Mouse (Mus musculus): ENCODE results near the gene Plcd1. TPM values are rescaled to one million over a fixed set of nuclear protein-coding genes. Genes with fewer than 3 reads are reported as not detected.

The Plcd1 gene
- polyA plus RNA-seq, 1 experiment from 2014 or later: 16.6 TPM

GRCm38 (mm10) chr9:119109685-119110353 is 16.5 kb upstream of the Plcd1 start:
- no peak overlapping the region for H3K4me2 ChIP-seq
- no peaks in the 10 kb centered on the region for H3K36me3 ChIP-seq
- no peaks in the 10 kb centered on the region; the same call in 1 of the 2 replicates for H3K4me1 ChIP-seq (replicated peaks)
- H3K27ac ChIP-seq: no peak overlapping the region
- H3K4me3 ChIP-seq: no peak overlapping the region
- H3K9me3 ChIP-seq (replicated peaks): no peaks in the 10 kb centered on the region
- 65% methylated on average over 12 of the region's 12 CpGs for WGBS
- ATAC-seq (replicated peaks; ENCODE audit: insufficient number of reproducible peaks, insufficient read depth, low FRiP score, low read depth): no peak
- H3K27me3 ChIP-seq: no peaks in the 10 kb centered on the region
- no peak overlapping the region for H3K9ac ChIP-seq

DNA sequence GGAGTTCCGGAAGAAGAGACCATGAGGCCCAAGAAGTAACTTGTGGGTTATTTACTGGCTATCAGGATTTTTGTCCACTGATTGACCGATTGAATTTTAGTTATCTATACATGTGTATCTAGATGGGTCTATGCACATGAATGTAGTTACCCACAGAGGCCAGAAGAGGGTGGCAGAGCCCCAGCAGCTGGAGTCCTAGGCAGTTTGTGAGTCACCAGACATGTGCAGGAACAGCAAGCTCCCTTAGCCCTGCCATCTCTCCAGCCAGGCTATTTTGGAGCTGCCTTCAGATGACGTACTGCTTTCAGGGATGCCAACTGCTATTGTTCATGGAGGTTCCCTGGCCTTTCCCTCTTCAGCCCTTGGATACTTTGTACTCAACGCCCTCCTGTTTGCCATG is 14.3 kb upstream of the Plcd1 start:
- 79% methylated on average over 4 of the region's 4 CpGs for WGBS
- no peak overlapping the region for H3K4me2 ChIP-seq
- H3K27ac ChIP-seq: no peak overlapping the region
- no peaks in the 10 kb centered on the region for H3K36me3 ChIP-seq
- H3K4me1 ChIP-seq (replicated peaks): peaks cover 3% of the 10 kb centered on the region
- no peak overlapping the region for H3K4me3 ChIP-seq
- H3K27me3 ChIP-seq: peaks cover 8% of the 10 kb centered on the region; the same call in 1 of the 2 replicates
- peak; percentile 51; the same call in 1 of the 2 replicates for ATAC-seq (replicated peaks; ENCODE audit: insufficient number of reproducible peaks, insufficient read depth, low FRiP score, low read depth)
- H3K9ac ChIP-seq: no peak overlapping the region
- H3K9me3 ChIP-seq (replicated peaks): no peaks in the 10 kb centered on the region

GRCm38 (mm10) chr9:119102783-119103113 is 9.4 kb upstream of the Plcd1 start:
- Histone ChIP-seq H3K4me2 (peak overlapping the region; percentile 88), H3K4me3 (peak overlapping the region; percentile 58), H3K27me3 (peaks cover 11% of the 10 kb centered on the region), H3K4me1 (replicated peaks) (peaks cover 5% of the 10 kb centered on the region), H3K27ac (no peak overlapping the region), H3K36me3 (no peaks in the 10 kb centered on the region), H3K9ac (peak overlapping the region; percentile 39), H3K9me3 (replicated peaks) (no peaks in the 10 kb centered on the region)
- 3% methylated on average over 19 of the region's 19 CpGs for WGBS
- ATAC-seq (replicated peaks; ENCODE audit: insufficient number of reproducible peaks, insufficient read depth, low FRiP score, low read depth): no peak

DNA sequence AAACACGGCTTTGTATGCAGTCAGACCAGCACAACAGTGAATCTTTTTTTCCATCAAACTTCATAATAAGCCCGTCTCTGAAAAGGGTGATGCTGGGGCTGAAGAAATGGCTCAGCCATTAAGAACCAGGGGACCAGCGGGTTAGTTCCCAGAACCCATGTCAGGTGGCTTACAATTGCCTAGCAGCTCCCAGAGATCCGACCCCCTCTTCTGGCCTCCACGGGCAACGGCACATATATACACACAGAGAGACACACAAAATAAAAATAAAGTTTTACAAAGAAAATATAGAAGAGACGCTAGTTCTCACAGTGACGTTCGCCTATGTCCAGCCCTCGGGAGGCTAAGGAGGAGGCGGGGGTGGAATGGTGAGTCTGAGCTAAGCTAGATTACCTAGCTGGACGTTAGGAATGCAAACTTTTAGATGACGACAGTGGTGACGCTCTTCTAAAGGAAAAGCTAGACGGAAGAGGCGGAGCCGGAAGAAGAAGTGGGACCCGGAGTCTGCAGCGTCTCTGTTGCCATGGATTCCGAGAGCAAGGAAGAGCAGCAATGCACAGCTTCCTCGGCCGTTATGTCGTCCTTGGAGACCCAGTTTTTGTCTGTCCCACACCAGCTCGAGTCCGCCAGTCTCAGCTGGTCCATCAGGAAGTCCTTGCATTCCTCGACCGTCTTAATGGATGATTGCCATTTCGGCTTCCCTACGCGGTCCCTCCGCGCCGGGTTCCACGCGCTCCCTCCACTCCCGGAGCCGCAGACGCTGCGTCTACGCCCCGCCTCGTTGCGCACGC is 8.9 kb upstream of the Plcd1 start, which contains the start of gene Dlec1:
Gene Dlec1, plus strand, starts transcription at position 487 of the 791 bp plus-strand sequence.
- peak within 1 kb of the TSS; percentile 58 for H3K4me3 ChIP-seq
- ATAC-seq (replicated peaks; ENCODE audit: insufficient number of reproducible peaks, insufficient read depth, low FRiP score, low read depth): peak; percentile 56; the same call in 1 of the 2 replicates
- peaks cover 11% of the 10 kb centered on the region for H3K27me3 ChIP-seq
- no peaks in the 10 kb centered on the region for H3K36me3 ChIP-seq
- H3K4me1 ChIP-seq (replicated peaks): peaks cover 5% of the 10 kb centered on the region
- WGBS: 4% methylated on average over 44 of the region's 44 CpGs
- 0 out of 2 replicates have a peak within 1 kb of the TSS, but pooled peaks have one; percentile 2 for H3K27ac ChIP-seq
- no peaks in the 10 kb centered on the region for H3K9me3 ChIP-seq (replicated peaks)
- peak within 1 kb of the TSS; percentile 88 for H3K4me2 ChIP-seq
- peak within 1 kb of the TSS; percentile 39 for H3K9ac ChIP-seq

- no peak overlapping the region for H3K9ac ChIP-seq
- ATAC-seq (replicated peaks; ENCODE audit: insufficient number of reproducible peaks, insufficient read depth, low FRiP score, low read depth): 0 out of 2 replicates have a peak, but pooled peaks have one; percentile 14
- 13% methylated on average over 15 of the region's 15 CpGs for WGBS
These were observed 7.0 kb upstream of the Plcd1 start for GRCm38 (mm10) chr9:119100177-119100898.

DNA sequence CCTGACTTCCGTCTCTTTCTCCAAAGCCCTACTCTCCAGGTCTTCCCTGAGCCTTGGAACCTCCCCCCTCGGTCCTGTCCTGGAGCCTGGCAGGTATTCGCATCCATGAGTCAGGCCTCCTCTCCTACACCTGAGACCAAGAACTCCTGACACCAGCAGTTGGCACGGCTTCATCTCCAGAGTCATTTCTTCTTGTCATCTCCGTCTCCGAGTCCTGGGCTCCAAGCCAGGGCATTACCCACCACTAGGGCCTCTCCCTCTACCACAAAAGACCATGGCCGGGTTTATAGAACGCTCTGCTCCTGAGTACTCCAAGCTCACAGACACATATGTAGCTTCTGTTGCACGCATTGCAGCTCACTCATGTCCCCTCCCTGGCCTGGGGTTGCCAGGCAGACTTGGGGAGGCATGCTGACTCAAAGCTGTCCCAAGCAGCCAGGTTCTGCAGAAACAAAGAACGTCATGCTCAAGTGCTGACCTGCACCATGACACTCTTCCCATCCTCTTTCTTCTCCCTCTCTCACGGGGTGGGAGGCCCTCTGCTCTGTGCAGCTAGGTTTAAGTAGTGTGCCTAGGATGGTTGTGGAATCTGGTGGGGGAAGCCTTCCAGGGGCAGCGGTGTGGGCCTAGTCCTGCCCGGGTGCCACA is 1.3 kb upstream of the Plcd1 start:
- no peak overlapping the region for H3K4me2 ChIP-seq
- no peak overlapping the region for H3K4me3 ChIP-seq
- no peaks in the 10 kb centered on the region for H3K36me3 ChIP-seq
- WGBS: 71% methylated on average over 13 of the region's 13 CpGs
- no peak overlapping the region for H3K9ac ChIP-seq
- no peak for ATAC-seq (replicated peaks; ENCODE audit: insufficient number of reproducible peaks, insufficient read depth, low FRiP score, low read depth)
- no peaks in the 10 kb centered on the region for H3K9me3 ChIP-seq (replicated peaks)
- 0 out of 2 replicates have a peak, but pooled peaks cover 14% of the 10 kb centered on the region for H3K27me3 ChIP-seq
- peak overlapping the region; percentile 85; the same call in 1 of the 2 replicates for H3K27ac ChIP-seq
- peaks cover 29% of the 10 kb centered on the region for H3K4me1 ChIP-seq (replicated peaks)

More at GRCm38 (mm10) chr9:119100177-119100898, 7.0 kb upstream of the Plcd1 start:
- Histone ChIP-seq H3K36me3 (no peaks in the 10 kb centered on the region), H3K27me3 (peaks cover 20% of the 10 kb centered on the region), H3K4me3 (no peak overlapping the region), H3K4me1 (replicated peaks) (peaks cover 5% of the 10 kb centered on the region), H3K27ac (no peak overlapping the region), H3K9me3 (replicated peaks) (no peaks in the 10 kb centered on the region), H3K4me2 (no peak overlapping the region)

DNA sequence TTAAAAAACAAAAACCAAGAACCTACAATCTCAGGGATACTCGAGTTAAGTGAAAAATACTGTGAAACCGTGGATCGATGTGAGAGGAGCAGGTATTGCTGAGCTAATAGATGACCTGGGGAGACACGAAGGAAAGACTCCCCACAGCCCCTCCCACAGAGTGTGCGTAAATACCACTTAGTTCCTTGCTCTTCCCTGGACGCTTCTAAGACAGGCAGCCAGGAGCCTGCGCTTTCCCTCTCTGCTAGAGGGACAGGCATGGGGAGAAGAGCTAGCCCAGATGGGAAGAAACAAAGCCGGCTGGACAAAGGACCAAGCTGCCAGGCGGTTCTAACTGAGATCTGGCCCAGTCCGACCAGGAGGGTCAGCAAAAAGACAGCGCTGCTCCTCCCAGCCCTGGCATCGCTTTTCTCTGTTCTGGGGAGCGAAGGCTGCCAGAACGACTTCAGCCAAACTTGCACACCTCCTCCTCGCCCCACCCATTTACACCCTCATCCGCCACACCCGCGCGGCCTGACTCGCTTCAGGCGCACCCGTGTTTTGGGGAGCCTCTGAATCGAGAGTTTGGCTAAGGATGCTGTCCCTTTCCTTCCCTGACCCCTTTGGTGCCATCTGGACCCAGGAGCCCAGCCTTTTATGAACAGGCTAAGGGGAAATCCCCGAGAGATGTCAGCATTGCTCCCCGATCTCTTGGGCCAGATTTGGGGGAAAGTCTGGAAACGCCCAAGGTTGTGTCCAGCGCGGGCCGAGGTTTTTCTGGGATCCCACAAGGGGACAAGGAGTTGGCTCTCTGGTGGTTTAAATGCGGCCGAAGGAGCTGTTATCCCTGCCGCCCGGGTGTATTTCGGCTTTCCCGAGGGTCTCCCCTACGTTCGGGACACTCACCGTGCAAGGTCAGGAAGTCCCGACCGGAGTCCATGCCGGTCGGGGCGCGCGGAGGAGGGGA is 556 bp downstream of the Plcd1 start:
- Histone ChIP-seq H3K9me3 (replicated peaks) (no peaks in the 10 kb centered on the region), H3K36me3 (no peaks in the 10 kb centered on the region), H3K4me2 (peak overlapping the region; percentile 85), H3K27me3 (0 out of 2 replicates have a peak, but pooled peaks cover 14% of the 10 kb centered on the region), H3K9ac (peak overlapping the region; percentile 63), H3K4me3 (peak overlapping the region; percentile 68), H3K4me1 (replicated peaks) (peaks cover 40% of the 10 kb centered on the region), H3K27ac (peak overlapping the region; percentile 85)
- no peak for ATAC-seq (replicated peaks; ENCODE audit: insufficient number of reproducible peaks, insufficient read depth, low FRiP score, low read depth)
- WGBS: 4% methylated on average over 45 of the region's 45 CpGs

GRCm38 (mm10) chr9:119091581-119092310 is 1.6 kb downstream of the Plcd1 start:
- 76% methylated on average over 12 of the region's 12 CpGs for WGBS
- H3K4me2 ChIP-seq: peak overlapping the region; percentile 85
- H3K27ac ChIP-seq: no peak overlapping the region
- no peaks in the 10 kb centered on the region for H3K36me3 ChIP-seq
- 0 out of 2 replicates have a peak, but pooled peaks cover 14% of the 10 kb centered on the region for H3K27me3 ChIP-seq
- H3K4me1 ChIP-seq (replicated peaks): peaks cover 44% of the 10 kb centered on the region
- peak overlapping the region; percentile 68 for H3K4me3 ChIP-seq
- no peaks in the 10 kb centered on the region for H3K9me3 ChIP-seq (replicated peaks)
- no peak for ATAC-seq (replicated peaks; ENCODE audit: insufficient number of reproducible peaks, insufficient read depth, low FRiP score, low read depth)
- H3K9ac ChIP-seq: peak overlapping the region; percentile 63; the same call in 1 of the 2 replicates

- 86% methylated on average over 5 of the region's 5 CpGs for WGBS
- H3K4me2 ChIP-seq: no peak overlapping the region
- no peak overlapping the region for H3K27ac ChIP-seq
- H3K27me3 ChIP-seq: 0 out of 2 replicates have a peak, but pooled peaks cover 6% of the 10 kb centered on the region
- H3K9ac ChIP-seq: no peak overlapping the region
- peaks cover 54% of the 10 kb centered on the region for H3K4me1 ChIP-seq (replicated peaks)
- no peaks in the 10 kb centered on the region for H3K9me3 ChIP-seq (replicated peaks)
- ATAC-seq (replicated peaks; ENCODE audit: insufficient number of reproducible peaks, insufficient read depth, low FRiP score, low read depth): no peak
- H3K36me3 ChIP-seq: no peaks in the 10 kb centered on the region
- H3K4me3 ChIP-seq: no peak overlapping the region
These were observed 2.8 kb downstream of the Plcd1 start for GRCm38 (mm10) chr9:119090462-119090861.
